Comparison of ENCODE assay signal across 24 mouse cellular contexts in genomic region chr14:19418830-19419229, GRCm38 (mm10). TPM values are rescaled to one million over a fixed set of nuclear protein-coding genes. Genes with fewer than 3 reads are reported as not detected.
"Had no signal": no experiment of that assay in that cellular context is flagged by ENCODE, and none has a peak within 500 bp of the region (broad histone marks: within the 10 kb centered on the region; RNA-seq: fewer than 3 reads in every experiment).

TSS of gene Gm21738 (minus strand) at chr14:19418930.

RNA-seq across cellular contexts. Expression of gene Gm21738, which starts in this region (rescaled TPM):
- total RNA-seq: left cerebral cortex, adult 8-10 months; left cerebral cortex, postnatal 10 days; left cerebral cortex, postnatal 14 days; left cerebral cortex, postnatal 25 days; left cerebral cortex, postnatal 36 days; midbrain, postnatal 0 days had no signal
- polyA plus RNA-seq: limb, embryonic 10.5 days; limb, embryonic 11.5 days; limb, embryonic 12.5 days; limb, embryonic 13.5 days; liver, adult 2 months; liver, embryonic 11.5 days; liver, embryonic 12.5 days; liver, embryonic 13.5 days; liver, embryonic 14.5 days; liver, embryonic 15.5 days; liver, embryonic 16.5 days; lung, adult 2 months; lung, embryonic 14.5 days; lung, embryonic 16.5 days; macrophage; midbrain, embryonic 10.5 days; myocyte; neural tube, embryonic 11.5 days had no signal
